Mouse (Mus musculus): ENCODE measurements at regions not wholly inside any gene's neighbourhood (a gene's known extent, or its start where the extent isn't known, plus 50 kb on each side); places are given as distances from the start of the nearest gene placed in this dataset.

- peak; percentile 73 for DNase-seq
Measured at GRCm38 (mm10) chr15:93775199-93775745, 179.6 kb upstream of the Prickle1 start.

DNA sequence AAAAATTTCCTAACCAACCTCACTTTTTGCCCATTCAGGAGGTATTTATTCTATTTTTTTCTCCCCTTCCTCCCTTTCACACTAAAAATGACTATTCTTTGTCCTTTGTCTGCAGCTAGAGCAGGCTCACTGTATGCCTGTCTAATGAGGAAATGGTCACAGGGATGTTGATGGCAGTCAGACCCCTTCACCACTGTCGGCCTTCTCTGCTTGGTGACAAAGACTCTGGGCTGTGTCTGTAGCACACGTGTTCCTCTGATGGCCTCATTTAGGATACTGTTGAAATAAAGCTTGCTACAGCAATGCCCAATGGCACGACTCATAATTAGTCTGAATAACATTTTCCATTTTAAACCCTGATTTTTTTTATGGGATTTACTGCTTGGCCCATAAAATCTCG lies 178.6 kb upstream of the Prickle1 start:
- DNase-seq: no peak

DNA sequence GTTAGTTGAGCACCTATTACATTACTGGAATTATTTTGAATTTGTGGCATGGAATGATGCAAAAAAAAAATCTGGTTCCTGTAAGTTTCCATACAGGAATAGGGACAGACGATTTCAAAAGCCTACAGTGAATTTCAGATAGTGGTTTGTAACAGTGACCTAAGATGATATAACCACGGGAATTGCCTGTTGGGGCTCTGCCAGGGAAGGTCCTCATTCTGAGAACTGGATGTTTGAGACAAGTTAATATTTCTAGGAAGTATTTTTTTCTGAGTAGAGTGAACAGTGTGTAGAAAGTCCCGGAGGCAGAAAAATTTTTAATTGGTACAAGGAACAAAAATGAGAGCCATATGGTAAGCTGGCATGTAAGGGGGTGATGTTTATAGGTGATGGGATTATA lies 171.3 kb upstream of the Prickle1 start:
- DNase-seq: no peak

DNA sequence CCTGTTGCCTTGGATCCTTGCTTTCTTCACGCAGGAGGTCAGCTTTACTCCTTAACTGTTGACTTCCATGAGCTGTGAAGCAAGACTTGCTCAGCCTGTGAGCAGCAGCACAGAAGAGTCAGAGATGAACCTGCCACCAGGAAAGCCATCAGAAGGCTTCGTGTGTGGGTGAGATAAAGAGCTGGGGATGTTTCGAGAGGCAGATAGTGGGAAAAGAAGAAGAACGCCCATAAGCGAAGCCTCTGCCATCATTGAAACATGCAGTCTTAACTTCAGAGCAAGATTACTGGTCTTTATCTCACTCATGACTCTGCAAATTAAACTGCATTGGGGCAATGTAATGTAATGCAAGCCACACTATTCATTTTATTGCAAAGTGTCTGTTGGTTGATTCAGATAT lies 167.4 kb upstream of the Prickle1 start:
- no peak for DNase-seq

GRCm38 (mm10) chr15:93758204-93758836 lies 162.6 kb upstream of the Prickle1 start:
- peak; percentile 40 for DNase-seq

- no peak for DNase-seq
Measured at GRCm38 (mm10) chr15:93755989-93756388, 160.3 kb upstream of the Prickle1 start.

DNA sequence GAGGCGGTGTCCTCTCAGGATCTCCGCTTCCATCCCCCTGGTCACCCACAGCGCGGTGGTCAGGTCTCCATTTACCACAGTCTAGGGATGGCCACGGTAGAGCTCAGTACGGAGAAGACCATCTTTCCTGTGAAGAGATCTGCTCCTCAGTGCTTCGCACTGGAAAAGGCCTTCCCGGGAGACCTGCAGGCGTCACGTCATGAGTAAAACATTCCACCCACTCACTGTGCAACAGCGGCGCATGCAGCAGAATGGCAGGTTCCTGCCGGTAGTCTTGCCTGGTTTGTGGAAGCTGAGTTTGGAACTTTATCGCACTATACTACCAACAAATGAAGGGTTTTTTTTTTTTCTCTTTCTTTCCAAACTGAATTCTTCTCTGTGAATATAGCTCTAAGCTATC lies 156.1 kb upstream of the Prickle1 start:
- DNase-seq: no peak

GRCm38 (mm10) chr15:93750953-93751352 lies 155.3 kb upstream of the Prickle1 start:
- DNase-seq: peak; percentile 50

- DNase-seq: peak; percentile 11
Measured at GRCm38 (mm10) chr15:93744191-93744945, 148.7 kb upstream of the Prickle1 start.

DNA sequence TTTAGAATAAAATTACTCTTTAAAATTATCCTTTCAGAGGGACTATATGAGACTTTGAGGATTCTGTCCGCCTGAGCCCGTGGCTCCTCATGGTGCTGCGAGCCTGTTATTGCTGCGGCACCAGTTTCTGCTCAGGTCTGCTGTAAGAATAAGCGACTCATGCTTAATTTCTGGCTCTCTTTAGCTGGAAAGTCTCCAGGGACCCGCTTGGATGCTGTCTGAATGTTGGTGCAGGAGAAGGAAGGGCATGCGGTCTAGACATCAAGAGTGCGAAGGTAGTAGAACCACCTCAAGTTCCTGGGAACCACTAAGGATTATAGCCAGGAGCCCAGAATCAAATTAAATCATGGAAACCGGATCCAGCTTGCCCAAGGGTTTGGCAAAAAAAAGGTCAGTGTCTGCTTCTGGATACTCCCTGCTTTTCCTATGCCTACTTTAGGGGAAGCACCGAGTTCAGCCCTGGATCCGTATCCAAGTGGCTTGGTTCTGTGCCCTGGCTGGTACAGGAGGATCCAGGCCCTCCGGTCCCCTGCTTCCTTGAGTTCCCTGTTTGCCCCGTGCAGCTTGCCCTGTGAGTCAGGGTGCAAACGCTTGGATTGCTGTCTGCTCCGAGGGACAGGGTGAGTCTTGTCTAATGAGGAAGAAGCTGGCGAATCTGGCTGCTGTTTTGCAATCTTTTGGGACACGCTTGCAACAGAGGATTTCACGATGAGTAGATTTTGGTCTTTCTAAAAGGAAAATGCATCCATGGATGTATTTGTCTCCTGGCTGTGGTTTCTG lies 138.2 kb upstream of the Prickle1 start:
- DNase-seq: no peak

DNA sequence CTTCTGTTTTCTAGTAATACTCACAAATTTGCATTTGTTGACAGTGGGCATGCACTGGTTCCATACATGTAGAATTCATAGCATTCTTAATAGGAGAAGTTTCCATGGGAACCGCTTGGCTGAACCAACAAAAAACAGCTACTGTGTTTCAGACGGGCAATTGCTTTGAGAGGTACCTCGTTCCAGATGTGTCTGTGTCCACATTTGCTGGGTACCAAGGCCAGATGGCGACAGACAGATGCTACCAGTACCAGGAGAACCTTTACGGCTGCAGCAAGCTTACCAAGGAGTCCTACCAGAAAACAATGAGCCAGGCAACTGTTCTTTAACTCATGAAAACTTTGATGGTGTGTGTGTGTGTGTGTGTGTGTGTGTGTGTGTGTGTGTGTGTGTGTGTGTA lies 137.1 kb upstream of the Prickle1 start:
- no peak for DNase-seq

DNA sequence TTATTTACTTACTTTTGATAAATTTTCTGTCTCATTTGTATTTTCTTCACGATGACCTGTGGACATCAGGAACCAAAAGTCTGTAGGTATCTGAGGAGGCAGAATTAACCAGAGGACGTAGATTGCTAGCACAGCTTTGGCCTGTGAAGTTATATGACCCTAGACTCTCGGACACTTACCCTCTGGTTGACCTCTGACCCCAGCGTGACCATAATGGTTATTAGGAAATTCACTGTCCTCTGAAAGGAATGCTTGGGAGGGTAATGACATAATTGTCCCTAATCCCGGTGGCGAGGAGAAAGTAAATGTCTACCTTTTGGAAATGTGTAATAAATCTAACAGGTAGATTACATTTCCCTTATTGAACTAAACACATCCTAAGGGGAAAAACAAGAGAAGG lies 135.5 kb upstream of the Prickle1 start:
- DNase-seq: no peak

DNA sequence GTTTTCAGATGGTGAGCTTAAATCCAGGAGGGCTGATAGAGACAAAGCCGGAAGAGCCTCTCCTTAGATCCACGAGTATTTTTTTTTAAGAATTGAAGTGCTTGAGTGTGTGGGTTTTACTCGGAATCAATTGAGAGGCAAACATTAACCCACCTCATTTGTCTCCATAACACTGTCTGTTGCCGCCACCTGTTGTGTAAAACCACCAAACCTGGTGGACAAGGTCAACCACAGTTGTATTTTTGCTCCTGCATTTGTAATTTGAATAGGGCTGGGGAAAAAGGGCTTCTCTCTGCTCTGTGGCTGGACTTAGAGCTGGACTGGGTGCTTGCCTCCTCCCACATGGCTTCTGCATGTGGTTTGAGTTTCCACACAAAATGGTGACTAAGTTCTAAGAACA lies 119.8 kb upstream of the Prickle1 start:
- DNase-seq: no peak

DNA sequence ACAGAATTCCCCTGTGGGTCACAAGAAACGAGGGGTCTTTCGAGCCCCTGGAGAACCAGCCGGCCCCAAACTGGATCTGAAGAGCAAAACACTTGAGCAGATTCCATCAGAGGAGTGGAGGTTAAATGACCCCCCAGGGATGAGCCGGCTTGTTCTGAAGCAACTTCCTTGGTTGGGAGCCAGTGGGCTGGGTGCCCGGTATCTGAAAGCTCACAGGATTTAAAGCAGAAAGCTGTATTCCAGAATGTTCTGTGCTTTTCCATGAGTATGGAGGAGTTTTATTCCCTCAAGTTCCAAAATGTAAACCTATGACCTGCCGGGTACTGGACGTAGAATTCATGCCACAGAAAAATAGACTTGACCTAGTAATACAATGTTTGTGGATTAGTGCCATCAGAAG lies 117.7 kb upstream of the Prickle1 start:
- DNase-seq: peak; percentile 90

DNA sequence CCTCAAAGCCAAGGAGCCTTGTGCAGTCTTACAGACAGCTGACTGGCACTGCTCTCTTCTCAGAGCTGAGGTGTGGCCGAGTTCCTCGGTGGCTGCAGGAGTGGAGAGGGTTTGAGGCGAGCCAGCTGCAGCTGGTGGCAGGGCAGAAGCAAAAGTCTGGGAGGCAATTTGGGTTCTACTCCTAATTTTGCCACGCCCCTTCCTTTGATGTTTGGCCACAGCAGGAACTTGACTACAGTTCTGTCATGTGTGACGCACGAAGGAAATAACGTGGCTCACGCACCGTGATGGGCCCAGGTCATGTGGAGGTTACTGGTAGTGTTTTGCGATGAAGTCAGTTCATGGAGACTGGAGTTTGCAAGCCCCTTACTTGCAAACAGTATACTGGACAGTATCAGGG lies 116.9 kb upstream of the Prickle1 start:
- DNase-seq: peak; percentile 28

GRCm38 (mm10) chr15:93711150-93711784 lies 115.6 kb upstream of the Prickle1 start:
- DNase-seq: peak; percentile 34

DNA sequence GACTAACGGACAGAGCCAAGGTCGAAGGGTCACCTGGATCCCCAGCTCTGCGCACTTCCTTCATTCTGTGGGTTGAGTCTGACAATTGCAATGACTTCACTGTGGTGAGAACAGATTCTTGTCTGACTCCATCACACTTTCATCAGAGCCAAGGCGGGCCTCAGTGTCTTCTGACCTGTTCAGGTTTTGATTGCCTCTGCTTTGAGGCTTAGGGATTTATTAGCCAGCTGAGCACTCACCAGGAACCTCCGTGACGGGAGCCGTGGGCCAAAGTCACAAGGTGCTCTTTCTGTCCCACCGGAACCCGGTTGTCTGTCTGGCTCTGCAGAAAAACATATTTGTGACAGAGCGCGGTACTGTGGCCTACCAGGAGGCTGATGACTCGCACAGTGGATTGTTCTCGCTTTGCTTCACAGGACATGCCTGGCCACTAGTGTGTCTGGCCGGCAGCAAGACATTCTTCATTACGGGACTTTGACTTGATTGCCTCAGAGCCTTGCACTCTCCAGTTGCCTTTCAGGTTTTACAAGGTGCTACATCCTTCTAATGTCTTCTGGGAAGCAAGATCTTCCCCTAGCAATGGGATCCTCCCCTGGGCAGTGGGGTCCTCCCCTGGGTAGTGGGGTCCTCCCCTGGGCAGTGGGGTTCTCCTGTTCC lies 114.9 kb upstream of the Prickle1 start:
- peak; percentile 17 for DNase-seq

- DNase-seq: no peak
Measured at GRCm38 (mm10) chr15:93706366-93706930, 110.8 kb upstream of the Prickle1 start.

DNA sequence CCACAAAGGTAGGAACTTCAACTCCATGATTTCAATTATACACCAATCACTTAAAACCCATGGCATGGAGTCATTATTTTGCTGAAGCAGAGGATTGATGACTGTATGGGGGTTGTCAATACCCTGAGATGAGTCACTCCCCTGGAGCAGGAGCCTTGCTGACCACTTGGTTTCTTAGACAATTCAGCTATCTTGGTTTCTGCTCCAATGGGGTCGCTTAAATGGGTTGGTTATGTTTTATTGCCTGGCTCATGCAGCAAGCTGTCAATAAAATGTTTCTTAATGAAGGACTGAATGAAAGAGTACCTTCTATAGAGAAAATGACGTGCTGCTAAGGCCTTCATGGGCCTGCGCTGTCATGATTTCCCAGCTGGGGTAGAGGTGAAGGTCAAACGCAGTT lies 110.0 kb upstream of the Prickle1 start:
- no peak for DNase-seq

DNA sequence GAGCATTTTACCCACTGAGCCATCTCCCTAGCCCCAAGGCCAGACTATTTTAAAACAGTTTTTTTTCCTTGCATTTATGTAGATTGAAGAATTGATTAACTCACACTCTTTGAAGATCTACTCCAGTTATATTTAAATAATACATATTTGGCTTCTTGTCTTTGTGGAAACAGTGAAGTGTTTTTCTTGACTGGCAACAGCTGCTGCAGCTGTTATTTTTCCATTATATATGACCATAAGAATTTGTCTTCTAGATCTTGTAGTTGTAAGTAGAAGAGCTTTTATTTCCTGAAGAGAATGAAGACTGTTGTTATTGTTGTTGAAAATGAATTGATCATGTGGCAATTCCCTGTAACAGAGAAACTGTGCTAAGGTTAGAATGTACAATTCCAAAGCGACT lies 109.4 kb upstream of the Prickle1 start:
- DNase-seq: no peak

DNA sequence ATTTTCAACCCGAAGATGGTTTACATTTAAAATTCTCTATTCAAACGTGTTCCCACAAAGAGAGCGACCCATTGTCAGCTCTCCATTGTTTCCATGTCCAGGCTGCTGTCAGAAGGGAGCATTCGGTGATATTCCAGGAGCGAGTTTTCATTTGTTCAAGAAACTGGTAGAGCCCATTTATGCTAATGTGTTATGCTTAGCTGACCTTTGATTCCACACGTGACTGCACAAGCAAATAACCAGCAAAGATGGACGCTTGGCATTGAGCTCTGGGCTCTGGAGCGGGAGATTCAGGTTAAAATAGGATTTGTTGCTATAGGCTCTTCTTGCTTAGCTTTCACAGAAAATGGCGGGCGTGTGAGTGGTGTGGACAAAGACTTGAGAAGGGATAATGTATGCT lies 105.3 kb upstream of the Prickle1 start:
- DNase-seq: peak; percentile 16

GRCm38 (mm10) chr15:93699971-93700370 lies 104.3 kb upstream of the Prickle1 start:
- peak; percentile 52 for DNase-seq
